Mouse (Mus musculus) liver, embryonic 14.5 days (tissue): ENCODE measurements around the gene Krt36. TPM values are rescaled to one million over a fixed set of nuclear protein-coding genes. Genes with fewer than 3 reads are reported as not detected.

Experiments used
- ATAC-seq: fragments of 200-750 bp; cut with Nextera tagmentation; 2 replicates; pipeline ENCODE4 v1.8.0; 2017; ENCODE audit warnings: moderate number of reproducible peaks, mild to moderate bottlenecking, moderate library complexity; ENCODE audit not compliant: insufficient read depth
- DNase-seq, 3 experiments: peaks; one replicate each; pipeline ENCODE4 v3.0.0-alpha.2; 2012 to 2013; ENCODE audit warnings: low read depth in 3 of 3, low spot score in 3 of 3
- H3K27ac ChIP-seq: fragments of 300-500 bp; sonication (generic); 2 replicates; pipeline ENCODE4 v1.5.1; 2014; ENCODE audit warnings: moderate library complexity, mild to moderate bottlenecking, control low read depth, inconsistent platforms
- H3K27me3 ChIP-seq: fragments of 300-500 bp; sonication (generic); 2 replicates; pipeline ENCODE4 v1.6.1; 2014; ENCODE audit warnings: mild to moderate bottlenecking, low read length, moderate library complexity; ENCODE audit not compliant: control insufficient read depth, insufficient read depth
- H3K36me3 ChIP-seq: fragments of 300-500 bp; sonication (generic); replicated peaks from 2 replicates; pipeline ENCODE4 v1.6.1; 2014; ENCODE audit warnings: low read depth; ENCODE audit not compliant: control insufficient read depth, insufficient read depth
- H3K4me1 ChIP-seq, 2 experiments: fragments of 200-500 bp in 1 of 2; fragments of 300-500 bp in 1 of 2; sonication (generic) in 1 of 2; replicated peaks; 2 replicates each; pipeline ENCODE4 v1.6.1; 2012 to 2014; ENCODE audit warnings: antibody characterized with exemption in 1 of 2, inconsistent platforms in 1 of 2, low read length in 1 of 2; ENCODE audit not compliant: control insufficient read depth in 2 of 2, insufficient read depth in 2 of 2
- H3K4me2 ChIP-seq: fragments of 300-500 bp; sonication (generic); 2 replicates; pipeline ENCODE4 v1.6.1; 2014; ENCODE audit warnings: low read depth, mild to moderate bottlenecking, control low read depth, moderate library complexity
- H3K4me3 ChIP-seq, 2 experiments: fragments of 200-500 bp in 1 of 2; fragments of 300-500 bp in 1 of 2; sonication (generic) in 1 of 2; 2 replicates each; pipeline ENCODE4 v1.5.1; 2012 to 2014; ENCODE audit warnings: low read depth in 2 of 2, low read length in 2 of 2, mild to moderate bottlenecking in 2 of 2, control low read depth in 1 of 2, inconsistent platforms in 1 of 2, moderate library complexity in 1 of 2; ENCODE audit not compliant: insufficient read depth in 1 of 2
- H3K9ac ChIP-seq: fragments of 300-500 bp; sonication (generic); replicated peaks from 2 replicates; pipeline ENCODE4 v1.6.1; 2014; ENCODE audit warnings: mild to moderate bottlenecking, control low read depth, moderate library complexity
- H3K9me3 ChIP-seq: fragments of 300-500 bp; sonication (generic); 2 replicates; pipeline ENCODE4 v1.6.1; 2016; ENCODE audit warnings: low read length, mixed read lengths; ENCODE audit not compliant: control insufficient read depth
- CTCF ChIP-seq: IDR thresholded peaks from 2 replicates; pipeline ENCODE4 v1.5.1; 2016; ENCODE audit warnings: antibody characterized with exemption, low read depth, control low read depth
- EP300 ChIP-seq: IDR thresholded peaks from 2 replicates; pipeline ENCODE4 v1.6.1; 2016; ENCODE audit warnings: antibody characterized with exemption, low read depth
- WGBS: fragments of 180-500 bp; shearing (Covaris S2); extraction: QIAGEN DNeasy Blood & Tissue Kit; methylation state at CpG from one replicate; pipeline ENCODE4 v1.1.7; 2014; ENCODE audit not compliant: insufficient replicate concordance; 5-methylcytosine and 5-hydroxymethylcytosine counted together
- polyA plus RNA-seq, 2 experiments: library from polyadenylated mRNA; depleted of rRNA in 1 of 2; stranded (reverse) in 1 of 2; unstranded in 1 of 2; fragments of >200 nt; fragmentation: Nextera tagmentation in 1 of 2; extraction: Ambion mirVana in 1 of 2; gene quantifications; 2 replicates each; pipeline versions ENCODE4 v1.2.1 to v1.2.3; 2012 to 2014

Krt36 gene
- polyA plus RNA-seq, 2 experiments, result not detected

- H3K9ac ChIP-seq, result no peak overlapping the region
- no peak overlapping the region for H3K4me3 ChIP-seq
- no peak for TF ChIP-seq EP300
- TF ChIP-seq CTCF, result no peak
- WGBS, result 68% methylated on average over 8 of the region's 8 CpGs
- H3K27me3 ChIP-seq, result no peaks in the 10 kb centered on the region
- ATAC-seq, result no peak
- no peak overlapping the region for H3K4me2 ChIP-seq
- no peaks in the 10 kb centered on the region for H3K4me1 ChIP-seq
- no peaks in the 10 kb centered on the region for H3K9me3 ChIP-seq
- H3K36me3 ChIP-seq, result no peaks in the 10 kb centered on the region
- no peak for DNase-seq
- no peak overlapping the region for H3K27ac ChIP-seq
Observed at GRCm38 (mm10) chr11:100058875-100059274, 46.6 kb downstream of the Krt36 start.

DNA sequence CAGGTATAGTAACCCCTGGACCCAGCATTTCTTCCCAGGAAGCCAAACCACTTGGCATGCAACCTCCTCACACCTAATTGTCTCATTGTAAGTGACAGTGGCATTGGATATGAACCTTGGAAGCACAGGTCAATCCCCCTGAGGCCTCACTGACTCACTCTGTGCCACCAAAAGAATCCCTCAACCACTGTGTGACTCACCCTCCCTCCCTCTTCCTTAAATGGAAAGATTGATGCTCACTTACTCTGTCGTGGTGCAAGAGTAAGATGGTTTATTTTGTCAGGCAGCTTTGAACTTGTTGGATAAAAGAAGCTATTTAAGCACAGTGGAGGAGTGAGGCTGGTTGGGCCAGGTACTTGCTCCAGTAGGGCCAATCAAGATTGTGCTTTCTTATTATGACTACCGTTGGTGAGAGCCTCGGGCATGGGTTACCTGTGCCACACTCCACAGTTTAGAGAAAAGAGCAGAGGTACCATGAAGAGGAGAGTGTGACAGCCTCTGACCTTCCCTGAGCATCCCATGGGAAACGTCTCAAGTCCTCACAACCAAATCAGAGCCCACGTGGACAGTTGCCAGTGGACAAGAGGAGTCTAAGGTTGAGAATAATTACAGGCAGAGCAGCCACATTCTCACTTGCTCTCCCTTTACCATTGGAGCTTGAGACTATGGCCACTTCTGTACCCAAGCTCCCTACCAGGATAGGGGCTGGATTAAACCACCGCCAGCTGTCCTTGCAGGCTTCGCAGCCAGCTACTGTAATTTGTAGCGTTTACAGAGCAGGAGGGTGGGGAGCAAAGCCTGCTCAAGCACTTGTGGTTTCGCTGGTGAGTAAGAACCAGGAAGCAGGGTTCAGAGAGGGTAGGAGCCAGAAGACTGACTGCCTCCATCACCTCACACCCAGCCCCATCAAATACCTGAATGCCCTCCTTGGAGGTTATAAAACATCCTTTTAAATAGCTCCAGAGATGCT, 49.5 kb downstream of the Krt36 start:
- no peaks in the 10 kb centered on the region for H3K27me3 ChIP-seq
- H3K9ac ChIP-seq, result no peak overlapping the region
- TF ChIP-seq EP300 (no peak), CTCF (no peak)
- H3K9me3 ChIP-seq, result no peaks in the 10 kb centered on the region
- no peak overlapping the region for H3K4me3 ChIP-seq
- no peak for ATAC-seq
- no peak overlapping the region for H3K4me2 ChIP-seq
- WGBS, result 45% methylated on average over 9 of the region's 9 CpGs
- DNase-seq, result no peak
- no peaks in the 10 kb centered on the region for H3K4me1 ChIP-seq
- H3K27ac ChIP-seq, result no peak overlapping the region
- H3K36me3 ChIP-seq, result no peaks in the 10 kb centered on the region

Other genes with a start within 250 kb of the Krt36 start
- not detected in 2 replicates for gene Gm11568, start 247.7 kb downstream of the Krt36 start, polyA plus RNA-seq (2012; rRNA removed)
- gene Gm11568, start 247.7 kb downstream of the Krt36 start, polyA plus RNA-seq (2014; fragmentation: Nextera tagmentation; extraction: Ambion mirVana), result not detected in 2 replicates
- gene Gm11559, start 241.2 kb downstream of the Krt36 start, polyA plus RNA-seq (2012; rRNA removed), result not detected in 2 replicates
- gene Gm11559, start 241.2 kb downstream of the Krt36 start, polyA plus RNA-seq (2014; fragmentation: Nextera tagmentation; extraction: Ambion mirVana), result not detected in 2 replicates
- not detected in 2 replicates for gene Krtap9-1, start 232.2 kb downstream of the Krt36 start, polyA plus RNA-seq (2012; rRNA removed)
- not detected in 2 replicates for gene Krtap9-1, start 232.2 kb downstream of the Krt36 start, polyA plus RNA-seq (2014; fragmentation: Nextera tagmentation; extraction: Ambion mirVana)
- gene Gm11567, start 226.4 kb downstream of the Krt36 start, polyA plus RNA-seq (2012; rRNA removed), result not detected in 2 replicates
- gene Gm11567, start 226.4 kb downstream of the Krt36 start, polyA plus RNA-seq (2014; fragmentation: Nextera tagmentation; extraction: Ambion mirVana), result not detected in 2 replicates
- gene Krtap31-1, start 197.7 kb downstream of the Krt36 start, polyA plus RNA-seq (2012; rRNA removed), result not detected in 2 replicates
- gene Krtap31-1, start 197.7 kb downstream of the Krt36 start, polyA plus RNA-seq (2014; fragmentation: Nextera tagmentation; extraction: Ambion mirVana), result not detected in 2 replicates
- not detected in 2 replicates for gene Gm11565, start 190.9 kb downstream of the Krt36 start, polyA plus RNA-seq (2012; rRNA removed)
- gene Gm11565, start 190.9 kb downstream of the Krt36 start, polyA plus RNA-seq (2014; fragmentation: Nextera tagmentation; extraction: Ambion mirVana), result not detected in 2 replicates
- not detected in 2 replicates for gene Krtap31-2, start 169.3 kb downstream of the Krt36 start, polyA plus RNA-seq (2012; rRNA removed)
- gene Krtap31-2, start 169.3 kb downstream of the Krt36 start, polyA plus RNA-seq (2014; fragmentation: Nextera tagmentation; extraction: Ambion mirVana), result not detected in 2 replicates
- gene Krtap9-5, start 157.2 kb downstream of the Krt36 start, polyA plus RNA-seq (2012; rRNA removed), result not detected in 2 replicates
- gene Krtap9-5, start 157.2 kb downstream of the Krt36 start, polyA plus RNA-seq (2014; fragmentation: Nextera tagmentation; extraction: Ambion mirVana), result not detected in 2 replicates
- not detected in 2 replicates for gene Krtap29-1, start 126.6 kb downstream of the Krt36 start, polyA plus RNA-seq (2012; rRNA removed)
- not detected in 2 replicates for gene Krtap29-1, start 126.6 kb downstream of the Krt36 start, polyA plus RNA-seq (2014; fragmentation: Nextera tagmentation; extraction: Ambion mirVana)
- not detected in 2 replicates for gene Krtap16-1, start 119.0 kb downstream of the Krt36 start, polyA plus RNA-seq (2012; rRNA removed)
- not detected in 2 replicates for gene Krtap16-1, start 119.0 kb downstream of the Krt36 start, polyA plus RNA-seq (2014; fragmentation: Nextera tagmentation; extraction: Ambion mirVana)
- not detected in 2 replicates for gene Krtap17-1, start 111.6 kb downstream of the Krt36 start, polyA plus RNA-seq (2012; rRNA removed)
- gene Krtap17-1, start 111.6 kb downstream of the Krt36 start, polyA plus RNA-seq (2014; fragmentation: Nextera tagmentation; extraction: Ambion mirVana), result not detected in 2 replicates
- not detected in 2 replicates for gene Krt33a, start 89.4 kb downstream of the Krt36 start, polyA plus RNA-seq (2012; rRNA removed)
- not detected in 2 replicates for gene Krt33a, start 89.4 kb downstream of the Krt36 start, polyA plus RNA-seq (2014; fragmentation: Nextera tagmentation; extraction: Ambion mirVana)
- gene Krt33b, start 75.8 kb downstream of the Krt36 start, polyA plus RNA-seq (2012; rRNA removed), result not detected in 2 replicates
- not detected in 2 replicates for gene Krt33b, start 75.8 kb downstream of the Krt36 start, polyA plus RNA-seq (2014; fragmentation: Nextera tagmentation; extraction: Ambion mirVana)
- gene Krt34, start 64.1 kb downstream of the Krt36 start, polyA plus RNA-seq (2012; rRNA removed), result not detected in 2 replicates
- not detected in 2 replicates for gene Krt34, start 64.1 kb downstream of the Krt36 start, polyA plus RNA-seq (2014; fragmentation: Nextera tagmentation; extraction: Ambion mirVana)
- not detected in 2 replicates for gene Krt31, start 55.1 kb downstream of the Krt36 start, polyA plus RNA-seq (2012; rRNA removed)
- gene Krt31, start 55.1 kb downstream of the Krt36 start, polyA plus RNA-seq (2014; fragmentation: Nextera tagmentation; extraction: Ambion mirVana), result not detected in 2 replicates
- gene Krt32, start 17.4 kb downstream of the Krt36 start, polyA plus RNA-seq (2012; rRNA removed), result not detected in 2 replicates
- not detected in 2 replicates for gene Krt32, start 17.4 kb downstream of the Krt36 start, polyA plus RNA-seq (2014; fragmentation: Nextera tagmentation; extraction: Ambion mirVana)
- not detected in 2 replicates for gene Krt35, start 9.4 kb downstream of the Krt36 start, polyA plus RNA-seq (2012; rRNA removed)
- gene Krt35, start 9.4 kb downstream of the Krt36 start, polyA plus RNA-seq (2014; fragmentation: Nextera tagmentation; extraction: Ambion mirVana), result not detected in 2 replicates
- gene Krt13, start 15.9 kb upstream of the Krt36 start, polyA plus RNA-seq (2012; rRNA removed), result 0.08 TPM in 1 of 2 replicates, not detected in the other
- gene Krt13, start 15.9 kb upstream of the Krt36 start, polyA plus RNA-seq (2014; fragmentation: Nextera tagmentation; extraction: Ambion mirVana), result not detected in 2 replicates
- 0.18 and 0.35 TPM in 2 replicates for gene Krt15, start 30.3 kb upstream of the Krt36 start, polyA plus RNA-seq (2012; rRNA removed)
- 0.08 TPM in 1 of 2 replicates, not detected in the other for gene Krt15, start 30.3 kb upstream of the Krt36 start, polyA plus RNA-seq (2014; fragmentation: Nextera tagmentation; extraction: Ambion mirVana)
- 1.8 and 2.0 TPM in 2 replicates for gene Krt19, start 43.0 kb upstream of the Krt36 start, polyA plus RNA-seq (2012; rRNA removed)
- gene Krt19, start 43.0 kb upstream of the Krt36 start, polyA plus RNA-seq (2014; fragmentation: Nextera tagmentation; extraction: Ambion mirVana), result 1.2 and 2.4 TPM in 2 replicates
- gene Krt9, start 87.6 kb upstream of the Krt36 start, polyA plus RNA-seq (2012; rRNA removed), result not detected in 2 replicates
- not detected in 2 replicates for gene Krt9, start 87.6 kb upstream of the Krt36 start, polyA plus RNA-seq (2014; fragmentation: Nextera tagmentation; extraction: Ambion mirVana)
- gene Krt14, start 101.9 kb upstream of the Krt36 start, polyA plus RNA-seq (2012; rRNA removed), result 0.40 and 0.42 TPM in 2 replicates
- gene Krt14, start 101.9 kb upstream of the Krt36 start, polyA plus RNA-seq (2014; fragmentation: Nextera tagmentation; extraction: Ambion mirVana), result 0.13 and 0.25 TPM in 2 replicates
- gene Krt16, start 143.3 kb upstream of the Krt36 start, polyA plus RNA-seq (2012; rRNA removed), result not detected in 2 replicates
- gene Krt16, start 143.3 kb upstream of the Krt36 start, polyA plus RNA-seq (2014; fragmentation: Nextera tagmentation; extraction: Ambion mirVana), result not detected in 2 replicates
- gene Krt17, start 155.4 kb upstream of the Krt36 start, polyA plus RNA-seq (2012; rRNA removed), result 0.11 and 0.15 TPM in 2 replicates
- 0.18 and 0.20 TPM in 2 replicates for gene Krt17, start 155.4 kb upstream of the Krt36 start, polyA plus RNA-seq (2014; fragmentation: Nextera tagmentation; extraction: Ambion mirVana)
- not detected in 2 replicates for gene Krt42, start 164.2 kb upstream of the Krt36 start, polyA plus RNA-seq (2012; rRNA removed)
- not detected in 2 replicates for gene Krt42, start 164.2 kb upstream of the Krt36 start, polyA plus RNA-seq (2014; fragmentation: Nextera tagmentation; extraction: Ambion mirVana)
- gene Eif1, start 214.3 kb upstream of the Krt36 start, polyA plus RNA-seq (2012; rRNA removed), result 96.0 and 191 TPM in 2 replicates
- 1,798 and 1,809 TPM in 2 replicates for gene Eif1, start 214.3 kb upstream of the Krt36 start, polyA plus RNA-seq (2014; fragmentation: Nextera tagmentation; extraction: Ambion mirVana)
- not detected in 2 replicates for gene Gast, start 228.8 kb upstream of the Krt36 start, polyA plus RNA-seq (2012; rRNA removed)
- gene Gast, start 228.8 kb upstream of the Krt36 start, polyA plus RNA-seq (2014; fragmentation: Nextera tagmentation; extraction: Ambion mirVana), result not detected in 2 replicates